Mouse (Mus musculus) urinary bladder, postnatal 36 days (tissue): Measurements from ENCODE around the gene Stk39.

Experiments used
- DNase-seq, 2 experiments: peaks; one replicate each; pipeline ENCODE4 v3.0.0; 2022; ENCODE audit warnings: low spot score in 2 of 2, mixed read lengths in 1 of 2

The Stk39 gene

GRCm38 (mm10) chr2:68382394-68383059 lies 89.5 kb downstream of the Stk39 start:
- DNase-seq = peak in 1 of 2 experiments; percentile 26

- no peak for DNase-seq
Measured at GRCm38 (mm10) chr2:68381881-68382280, 90.2 kb downstream of the Stk39 start.

GRCm38 (mm10) chr2:68381205-68381604 lies 90.9 kb downstream of the Stk39 start:
- no peak for DNase-seq

- no peak for DNase-seq
Measured at GRCm38 (mm10) chr2:68379631-68380030, 92.4 kb downstream of the Stk39 start.

GRCm38 (mm10) chr2:68378319-68378718 lies 93.7 kb downstream of the Stk39 start:
- DNase-seq = no peak

GRCm38 (mm10) chr2:68377251-68377681 lies 94.8 kb downstream of the Stk39 start:
- no peak for DNase-seq

GRCm38 (mm10) chr2:68376660-68377059 lies 95.4 kb downstream of the Stk39 start:
- DNase-seq = peak in 1 of 2 experiments; percentile 61

- no peak for DNase-seq
Measured at GRCm38 (mm10) chr2:68374202-68374601, 97.9 kb downstream of the Stk39 start.

GRCm38 (mm10) chr2:68371912-68372311 lies 100.2 kb downstream of the Stk39 start:
- no peak for DNase-seq

- no peak for DNase-seq
Measured at GRCm38 (mm10) chr2:68370326-68370725, 101.7 kb downstream of the Stk39 start.

GRCm38 (mm10) chr2:68369080-68369479 lies 103.0 kb downstream of the Stk39 start:
- DNase-seq = no peak

- no peak for DNase-seq
Measured at GRCm38 (mm10) chr2:68367944-68368343, 104.1 kb downstream of the Stk39 start.

- DNase-seq = no peak
Measured at GRCm38 (mm10) chr2:68366897-68367193, 105.2 kb downstream of the Stk39 start.

- no peak for DNase-seq
Measured at GRCm38 (mm10) chr2:68366091-68366896, 105.8 kb downstream of the Stk39 start.

- no peak for DNase-seq
Measured at GRCm38 (mm10) chr2:68365504-68365903, 106.6 kb downstream of the Stk39 start.

GRCm38 (mm10) chr2:68364181-68364900 lies 107.7 kb downstream of the Stk39 start:
- no peak for DNase-seq

- no peak for DNase-seq
Measured at GRCm38 (mm10) chr2:68363159-68363558, 108.9 kb downstream of the Stk39 start.

GRCm38 (mm10) chr2:68361701-68362100 lies 110.4 kb downstream of the Stk39 start:
- DNase-seq = no peak

GRCm38 (mm10) chr2:68350621-68351020 lies 121.4 kb downstream of the Stk39 start:
- DNase-seq = peak; percentile 27 to 30

GRCm38 (mm10) chr2:68349593-68350383 lies 122.3 kb downstream of the Stk39 start:
- peak; percentile 70 to 72 for DNase-seq

GRCm38 (mm10) chr2:68348966-68349365 lies 123.1 kb downstream of the Stk39 start:
- peak in 1 of 2 experiments; percentile 35 for DNase-seq
